Mouse (Mus musculus) heart, embryonic 12.5 days (tissue): Measurements from ENCODE around the gene Zfp30. TPM values are rescaled to one million over a fixed set of nuclear protein-coding genes. Genes with fewer than 3 reads are reported as not detected.

Experiments
- ATAC-seq: fragments of 200-750 bp; cut with Nextera tagmentation; 2 replicates; pipeline ENCODE4 v1.8.0; 2017; ENCODE audit warnings: moderate TSS enrichment, moderate library complexity; ENCODE audit not compliant: insufficient number of reproducible peaks, low FRiP score
- H3K27ac ChIP-seq: fragments of 300-500 bp; sonication (generic); 2 replicates; pipeline ENCODE4 v1.5.1; 2016; ENCODE audit warnings: mild to moderate bottlenecking, moderate library complexity; ENCODE audit not compliant: poor library complexity, severe bottlenecking
- H3K27me3 ChIP-seq: fragments of 300-500 bp; sonication (generic); replicated peaks from 2 replicates; pipeline ENCODE4 v1.6.1; 2016; ENCODE audit warnings: mild to moderate bottlenecking, moderate library complexity
- H3K36me3 ChIP-seq: fragments of 300-500 bp; sonication (generic); 2 replicates; pipeline ENCODE4 v1.6.1; 2016; ENCODE audit warnings: mild to moderate bottlenecking, moderate library complexity
- H3K4me1 ChIP-seq: fragments of 300-500 bp; sonication (generic); replicated peaks from 2 replicates; pipeline ENCODE4 v1.6.1; 2016; ENCODE audit warnings: mild to moderate bottlenecking
- H3K4me2 ChIP-seq: fragments of 300-500 bp; sonication (generic); 2 replicates; pipeline ENCODE4 v1.6.1; 2016; ENCODE audit warnings: mild to moderate bottlenecking, moderate library complexity
- H3K4me3 ChIP-seq: fragments of 300-500 bp; sonication (generic); 2 replicates; pipeline ENCODE4 v1.5.1; 2016; ENCODE audit warnings: mild to moderate bottlenecking
- H3K9ac ChIP-seq: fragments of 300-500 bp; sonication (generic); 2 replicates; pipeline ENCODE4 v1.6.1; 2016; ENCODE audit warnings: mild to moderate bottlenecking, moderate library complexity
- H3K9me3 ChIP-seq: fragments of 300-500 bp; sonication (generic); replicated peaks from 2 replicates; pipeline ENCODE4 v1.6.1; 2016; ENCODE audit warnings: mild to moderate bottlenecking, moderate library complexity
- WGBS: fragments of 180-500 bp; shearing (Covaris S2); methylation state at CpG from one replicate; pipeline ENCODE4 v1.1.7; 2016; 5-methylcytosine and 5-hydroxymethylcytosine counted together
- microRNA counts: library from miRNA; unstranded; fragments of <30 nt; microRNA quantifications from one replicate; lab custom pipeline; 2017
- microRNA-seq: library from miRNA; unstranded; fragments of <30 nt; microRNA quantifications from one replicate; pipeline ENCODE4, GENCODE M21; 2017
- polyA plus RNA-seq: library from polyadenylated mRNA; unstranded; fragments of >200 nt; fragmentation: Nextera tagmentation; extraction: Ambion mirVana; gene quantifications from 2 replicates; pipeline ENCODE4 v1.2.1, GENCODE M21; 2016

Zfp30 gene
- polyA plus RNA-seq, 1 experiment from 2014 or later = 4.4 TPM

- WGBS = 88% methylated on average over 1 of the region's 1 CpGs
- no peak overlapping the region for H3K27ac ChIP-seq
Measured at GRCm38 (mm10) chr7:29836816-29837215, 53.0 kb downstream of the Zfp30 start.

GRCm38 (mm10) chr7:29839256-29839655 is 55.5 kb downstream of the Zfp30 start:
- H3K36me3 ChIP-seq = peaks cover 8% of the 10 kb centered on the region

More at GRCm38 (mm10) chr7:29836816-29837215, 53.0 kb downstream of the Zfp30 start:
- no peak overlapping the region for H3K4me2 ChIP-seq
- no peak overlapping the region for H3K9ac ChIP-seq
- H3K27me3 ChIP-seq = no peaks in the 10 kb centered on the region
- H3K4me1 ChIP-seq = no peaks in the 10 kb centered on the region
- H3K9me3 ChIP-seq = 0 out of 2 replicates have a peak, but pooled peaks cover 5% of the 10 kb centered on the region
- no peak for ATAC-seq
- no peak overlapping the region for H3K4me3 ChIP-seq
- H3K36me3 ChIP-seq = peaks cover 16% of the 10 kb centered on the region

GRCm38 (mm10) chr7:29842105-29842504 is 58.3 kb downstream of the Zfp30 start:
- Histone ChIP-seq H3K36me3 (peaks cover 30% of the 10 kb centered on the region), H3K4me2 (no peak overlapping the region), H3K27me3 (no peaks in the 10 kb centered on the region), H3K27ac (no peak overlapping the region), H3K4me1 (no peaks in the 10 kb centered on the region), H3K4me3 (no peak overlapping the region), H3K9me3 (no peaks in the 10 kb centered on the region), H3K9ac (no peak overlapping the region)
- ATAC-seq = no peak
- WGBS = 81% methylated on average over 1 of the region's 1 CpGs

More at GRCm38 (mm10) chr7:29839256-29839655, 55.5 kb downstream of the Zfp30 start:
- Histone ChIP-seq H3K9me3 (0 out of 2 replicates have a peak, but pooled peaks cover 5% of the 10 kb centered on the region), H3K9ac (no peak overlapping the region), H3K4me2 (no peak overlapping the region), H3K4me1 (no peaks in the 10 kb centered on the region), H3K27me3 (no peaks in the 10 kb centered on the region), H3K4me3 (no peak overlapping the region), H3K27ac (no peak overlapping the region)
- WGBS = 73% methylated on average over 3 of the region's 3 CpGs
- no peak for ATAC-seq

MicroRNAs encoded within 50 kb of the gene (microRNA counts, 519-probe panel; counts per million panel counts)
- microRNA mmu-miR-1964 (lab: Ali Mortazavi, UCI) = not detected

Small RNA genes within 50 kb of the gene (microRNA-seq; reads per million reads assigned to microRNA genes)
- gene Mir1964 = 2.1 reads per million

Other genes starting within 250 kb of the Zfp30 start
- gene Catsperg2, start 57.0 kb upstream of the Zfp30 start, polyA plus RNA-seq = not detected in 2 replicates
- 10.5 and 10.6 TPM in 2 replicates for gene Zfp84, start 15.4 kb upstream of the Zfp30 start, polyA plus RNA-seq
- gene Zfp790, start 32.1 kb downstream of the Zfp30 start, polyA plus RNA-seq = 10.9 and 11.4 TPM in 2 replicates
- 2.7 and 3.0 TPM in 2 replicates for gene Zfp940, start 69.7 kb downstream of the Zfp30 start, polyA plus RNA-seq
- 4.4 and 4.6 TPM in 2 replicates for gene Zfp420, start 76.0 kb downstream of the Zfp30 start, polyA plus RNA-seq
- gene Zfp27, start 122.6 kb downstream of the Zfp30 start, polyA plus RNA-seq = 9.1 and 9.9 TPM in 2 replicates
- gene Zfp383, start 124.2 kb downstream of the Zfp30 start, polyA plus RNA-seq = 3.3 and 3.8 TPM in 2 replicates
- 8.4 and 9.9 TPM in 2 replicates for gene Zfp74, start 170.1 kb downstream of the Zfp30 start, polyA plus RNA-seq
- gene Zfp568, start 200.0 kb downstream of the Zfp30 start, polyA plus RNA-seq = 35.4 and 36.7 TPM in 2 replicates